Mouse (Mus musculus) spleen, postnatal 14 days (tissue): ENCODE measurements around the gene Sdr9c7.
"Not testable (repeated sequence)": the region's sequence is repeated elsewhere in the genome, so short reads cannot be mapped to it uniquely, and the experiment has no call there.

Experiments
- DNase-seq, 2 experiments: peaks; one replicate each; pipeline ENCODE4 v3.0.0; 2021 to 2022; ENCODE audit warnings: low spot score in 2 of 2

Sdr9c7 gene

DNA sequence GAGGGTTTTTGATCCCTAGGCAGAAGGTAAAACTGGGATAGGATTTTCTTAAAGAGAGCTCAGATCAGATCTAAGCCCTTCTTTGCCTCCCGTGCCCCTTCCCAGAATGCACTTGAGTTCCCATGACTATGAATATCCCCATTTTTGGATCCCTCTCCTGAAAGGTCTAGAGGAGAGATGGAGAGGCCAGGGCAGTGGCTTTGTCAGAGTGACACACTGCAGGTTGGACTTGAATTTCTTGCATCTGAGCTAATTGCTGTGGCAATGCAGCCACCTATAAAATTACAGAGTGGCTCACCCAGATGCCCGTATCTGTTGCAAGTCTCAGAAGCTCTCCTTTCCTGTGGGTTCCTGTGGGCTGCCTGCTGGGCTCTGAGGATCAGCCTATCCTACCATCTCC is at the start of gene Sdr9c7:
Gene Sdr9c7 (plus strand): TSS at position 301 of the 400 bp plus-strand sequence.
- no peak for DNase-seq

DNA sequence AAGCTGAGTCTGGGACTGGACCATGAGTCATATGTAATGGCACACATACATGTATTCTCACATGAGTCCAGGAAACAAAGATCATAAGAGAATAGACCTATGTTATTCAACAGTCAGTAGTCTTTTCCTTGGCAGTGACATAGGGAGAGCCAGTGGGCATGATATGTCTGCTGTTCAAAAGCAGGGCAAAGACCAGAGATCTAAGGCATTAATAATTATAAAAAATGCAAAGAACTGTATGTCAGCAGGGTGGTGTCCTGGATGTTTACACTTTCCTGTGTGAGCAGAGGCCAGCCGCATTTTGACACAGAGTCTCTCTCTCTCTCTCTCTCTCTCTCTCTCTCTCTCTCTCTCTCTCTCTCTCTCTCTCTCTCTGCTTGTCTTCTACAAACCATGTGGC is 48.7 kb upstream of the Sdr9c7 start, which contains the start of gene Rdh19:
Gene Rdh19 (plus strand): TSS at position 301 of the 400 bp plus-strand sequence.
- DNase-seq = no peak

DNA sequence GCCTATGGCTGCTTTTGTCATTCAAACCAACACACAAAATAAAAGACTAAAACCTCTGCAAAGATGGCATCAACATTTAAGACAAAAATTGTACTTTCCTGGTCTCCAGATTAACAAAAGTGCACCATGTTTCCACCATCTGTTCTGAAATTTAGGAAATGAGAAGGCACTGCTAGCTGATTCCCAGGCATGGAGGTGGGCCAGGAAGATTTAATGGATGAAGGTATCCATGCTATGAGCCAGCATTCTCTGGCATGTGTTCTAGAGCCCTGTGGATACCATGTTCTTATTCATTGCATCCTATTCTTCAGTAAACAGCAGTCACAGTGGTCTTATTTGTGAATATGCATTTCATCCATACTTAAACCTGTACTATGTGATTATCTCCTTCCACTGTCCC is 41.9 kb upstream of the Sdr9c7 start:
- DNase-seq = no peak

DNA sequence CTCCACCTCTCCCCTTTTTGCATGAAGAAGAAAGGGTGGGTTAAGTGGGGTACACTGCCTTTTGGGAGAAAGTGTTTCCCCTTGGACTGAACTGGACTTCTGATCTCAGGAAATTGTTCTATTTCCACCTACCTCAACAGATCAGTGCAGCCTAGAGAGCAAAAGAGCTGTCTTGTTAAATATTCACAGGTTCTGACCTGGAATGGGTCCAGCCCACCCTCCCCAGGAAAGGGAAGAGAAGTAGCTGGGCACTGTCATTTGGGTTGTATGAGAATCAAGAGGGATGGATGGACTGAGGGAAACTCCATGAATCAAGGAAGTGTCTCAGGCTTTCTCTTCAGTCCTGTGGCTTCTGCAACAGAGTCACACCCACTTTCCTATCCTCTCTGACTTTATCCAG is 33.4 kb upstream of the Sdr9c7 start:
- no peak for DNase-seq

DNA sequence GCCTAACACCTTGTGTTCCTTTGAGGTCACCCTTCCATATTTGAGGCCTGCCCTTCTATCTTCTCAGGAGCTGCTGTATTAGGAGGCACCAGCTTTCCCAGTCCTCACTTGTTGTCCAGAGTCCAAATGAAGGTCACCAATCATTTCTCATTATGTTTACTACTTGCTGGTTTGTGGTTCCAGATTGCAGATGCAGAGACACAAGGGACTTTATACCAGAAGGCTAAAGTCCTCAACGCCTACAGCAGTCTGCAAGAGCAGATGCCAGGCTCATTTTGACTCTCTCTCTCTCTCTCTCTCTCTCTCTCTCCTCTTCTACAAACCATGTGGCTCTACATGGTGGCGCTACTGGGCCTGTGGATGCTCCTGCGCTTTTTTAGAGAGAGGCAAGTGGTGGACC is 32.1 kb upstream of the Sdr9c7 start, which contains the start of gene Rdh16f2:
Gene Rdh16f2 (plus strand): TSS at position 243 of the 400 bp plus-strand sequence.
- no peak for DNase-seq

DNA sequence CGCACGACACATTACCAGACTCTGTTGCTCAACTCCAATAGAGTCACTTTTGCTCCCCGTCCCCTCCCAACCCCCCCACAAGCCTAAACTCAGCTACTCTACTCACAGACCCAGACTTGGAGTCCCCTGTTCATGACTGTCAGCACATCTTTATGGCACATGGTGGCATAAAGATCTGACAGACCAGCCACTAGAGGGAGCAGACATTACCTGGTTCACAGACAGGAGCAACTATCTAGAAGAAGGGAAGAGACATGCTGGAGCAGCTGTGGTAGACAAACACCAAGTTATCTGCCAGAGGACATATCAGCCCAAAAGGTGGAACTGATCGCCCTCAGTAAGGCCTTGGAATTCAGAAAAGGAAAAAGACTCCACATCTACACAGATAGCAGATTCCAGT is 25.8 kb upstream of the Sdr9c7 start:
- no peak for DNase-seq

DNA sequence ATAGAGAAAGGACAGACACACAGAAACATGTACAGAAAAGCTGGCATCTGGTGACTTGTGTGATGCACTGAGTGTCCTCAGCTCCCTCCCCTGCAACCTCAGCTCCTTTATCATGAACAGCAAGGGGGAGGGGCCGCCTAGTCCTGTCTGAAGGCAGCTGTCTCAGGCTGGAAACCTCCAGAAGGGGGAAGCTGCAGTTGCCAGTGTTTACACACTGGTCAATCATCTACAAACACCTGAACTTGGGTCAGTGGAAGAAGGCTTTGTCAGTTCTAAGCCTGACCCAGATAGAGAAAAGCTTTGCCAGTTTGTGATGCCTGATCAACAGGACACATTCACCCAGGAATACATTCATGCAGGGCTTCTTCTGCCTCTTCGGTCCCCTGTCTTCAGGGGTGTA is 20.6 kb upstream of the Sdr9c7 start:
- DNase-seq = no peak

DNA sequence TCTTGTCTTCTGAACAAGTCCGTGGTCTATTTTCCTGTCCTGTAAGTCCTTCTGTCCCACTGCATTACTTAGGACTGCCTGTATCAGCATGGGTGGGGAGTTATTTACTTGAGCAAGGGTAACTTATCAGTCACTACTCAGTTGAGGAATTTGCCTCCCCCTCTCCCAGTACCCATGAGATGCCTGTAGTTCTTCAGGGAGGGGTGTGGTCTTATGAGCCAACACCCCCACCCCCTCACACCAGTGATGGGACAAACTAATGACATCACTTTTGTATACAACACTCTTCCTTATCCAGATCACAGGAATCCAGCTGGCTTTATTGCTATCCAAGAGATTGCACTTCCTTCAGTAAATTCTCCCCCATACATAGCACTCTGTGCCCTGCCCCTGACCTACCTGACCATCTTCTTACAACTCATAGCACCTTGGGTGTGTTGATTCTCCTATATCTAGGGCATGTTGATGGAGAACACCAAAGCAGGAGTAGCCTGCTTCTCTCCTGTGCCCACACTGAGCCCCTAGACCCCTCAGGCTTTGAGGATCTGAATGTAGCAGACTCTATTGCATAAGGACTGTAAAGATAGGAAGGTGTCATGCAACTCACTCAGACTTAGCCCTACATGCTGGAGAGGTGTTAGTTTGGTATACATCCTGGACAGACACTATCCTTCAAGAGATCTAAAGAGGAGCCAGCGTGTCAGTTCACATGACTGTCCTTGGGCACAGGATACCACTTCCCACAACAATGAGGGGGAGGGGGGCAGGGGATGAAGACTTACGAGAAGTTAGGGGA is 19.9 kb upstream of the Sdr9c7 start:
- DNase-seq = no peak

DNA sequence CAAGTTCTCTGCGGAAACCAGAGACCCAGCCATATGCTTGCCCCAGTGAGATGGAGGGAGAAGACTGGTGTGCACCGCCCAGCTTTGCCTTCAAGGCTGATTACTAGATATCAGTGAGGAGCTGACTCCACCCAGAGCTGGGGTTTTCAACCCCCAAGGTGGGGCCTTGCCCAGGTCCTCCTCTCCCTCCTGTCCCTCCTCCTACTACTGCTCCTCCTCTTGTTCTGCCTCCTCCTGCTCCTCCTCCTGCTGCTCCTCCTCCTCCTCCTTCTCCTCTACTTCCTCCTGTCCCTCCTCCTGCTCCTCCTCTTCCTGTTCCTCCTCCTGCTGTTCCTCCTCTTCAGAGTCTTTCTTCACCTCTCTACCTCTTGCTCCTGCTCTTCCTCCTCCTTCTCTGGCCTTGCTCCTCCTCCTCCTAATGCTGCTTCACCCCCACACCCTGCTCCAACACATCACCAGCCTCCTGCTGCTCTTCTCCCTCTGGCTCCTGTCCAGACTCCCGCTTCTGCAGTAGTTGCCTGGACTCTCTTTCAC is 19.1 kb upstream of the Sdr9c7 start:
- no peak for DNase-seq

DNA sequence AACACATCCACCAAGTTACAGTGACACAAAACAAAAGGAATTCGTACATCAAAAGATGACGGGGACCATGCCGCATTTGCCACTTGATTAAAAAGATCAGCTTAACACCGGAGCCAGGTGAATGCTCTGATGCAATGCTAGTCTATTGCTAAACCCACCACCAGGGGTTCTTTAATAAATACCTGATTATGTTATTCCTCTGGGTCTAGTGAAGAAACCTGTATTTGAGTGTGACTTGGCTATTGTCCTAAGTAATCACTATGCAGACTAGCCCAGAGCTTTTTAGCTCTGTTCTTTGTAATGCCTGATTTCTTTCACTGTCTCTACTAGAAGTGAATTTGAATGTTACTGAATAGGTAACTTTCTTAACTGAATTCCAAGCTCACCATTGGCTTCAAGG is 17.3 kb upstream of the Sdr9c7 start:
- DNase-seq = no peak

DNA sequence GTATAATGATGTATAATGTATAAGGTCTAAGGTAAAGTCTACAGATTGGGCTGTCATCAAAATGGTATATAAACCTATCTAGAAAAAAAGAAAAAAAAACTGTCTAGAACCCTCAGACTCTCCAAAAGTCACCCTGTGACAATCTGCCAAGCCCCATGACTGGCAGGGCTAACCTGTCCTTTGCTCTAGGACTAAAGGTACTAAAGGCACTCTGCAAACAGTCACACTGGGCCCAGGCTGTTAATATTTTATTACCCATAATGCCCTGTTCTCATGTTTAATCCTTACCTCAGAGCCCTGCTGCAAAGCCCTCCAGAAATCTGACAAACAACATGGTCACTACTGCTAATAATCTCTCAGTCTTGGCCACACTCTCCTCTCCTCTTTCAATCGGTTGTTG is 11.8 kb upstream of the Sdr9c7 start:
- DNase-seq = no peak

DNA sequence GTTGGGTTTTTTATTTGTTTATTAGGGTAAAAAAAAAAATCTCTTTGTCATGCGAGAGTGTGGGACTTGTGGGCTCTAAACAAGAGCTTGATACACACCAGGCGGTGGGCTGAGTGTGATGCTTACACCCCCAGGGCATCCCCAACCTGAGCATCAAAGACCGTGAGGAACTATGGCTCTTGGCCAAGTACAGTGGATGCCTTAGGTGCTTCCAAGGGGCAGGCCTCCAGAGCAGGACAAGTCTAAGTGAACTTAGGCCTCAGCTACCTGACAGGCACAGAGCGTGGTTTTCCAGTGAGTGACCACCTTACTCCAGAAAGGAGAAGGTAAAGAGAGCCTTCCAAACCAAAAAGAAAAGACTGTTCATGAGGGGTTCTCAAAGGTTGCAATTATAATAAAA is 11.3 kb upstream of the Sdr9c7 start:
- no peak for DNase-seq

DNA sequence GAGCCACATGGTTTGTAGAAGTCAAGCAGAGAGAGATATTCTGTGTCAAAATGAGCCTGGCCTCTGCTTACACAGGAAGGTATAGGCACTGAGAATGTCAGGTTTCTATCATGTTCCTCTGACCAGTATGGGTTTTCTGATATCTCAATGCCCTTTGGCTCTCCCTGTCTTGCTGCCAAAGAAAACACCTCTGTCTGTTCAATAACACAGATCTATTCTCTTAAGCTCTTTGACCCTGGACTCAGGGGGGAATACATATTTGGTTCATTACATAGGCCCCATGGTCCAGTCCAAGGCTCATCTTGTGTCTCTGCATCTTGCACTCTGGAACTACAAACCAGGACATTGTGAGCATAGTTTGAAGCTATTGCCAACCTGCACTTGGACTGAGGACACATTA is 9.7 kb upstream of the Sdr9c7 start, which contains the start of gene Rdh7:
Gene Rdh7 (minus strand): TSS at position 213 of the 400 bp plus-strand sequence.
- no peak for DNase-seq

DNA sequence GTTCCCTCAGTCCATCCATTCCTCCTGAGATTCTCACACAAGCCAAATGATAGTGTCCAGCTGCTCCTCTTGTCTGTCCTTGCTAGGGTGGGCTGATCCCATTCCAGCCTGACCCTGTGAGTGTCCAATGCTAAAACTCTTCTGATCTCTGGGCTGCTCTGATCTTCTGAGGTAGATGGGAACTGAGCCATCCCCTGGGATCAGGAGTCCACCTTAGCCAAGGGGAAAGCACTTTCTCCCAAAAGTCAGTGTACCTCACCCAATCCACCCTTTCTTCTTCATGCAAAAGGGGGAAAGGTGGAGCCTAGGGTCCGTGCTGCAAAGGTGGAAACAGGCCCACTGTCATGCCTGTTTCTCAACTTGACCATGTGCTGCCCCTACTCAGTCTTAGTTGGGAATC is 6.8 kb upstream of the Sdr9c7 start:
- DNase-seq = no peak

DNA sequence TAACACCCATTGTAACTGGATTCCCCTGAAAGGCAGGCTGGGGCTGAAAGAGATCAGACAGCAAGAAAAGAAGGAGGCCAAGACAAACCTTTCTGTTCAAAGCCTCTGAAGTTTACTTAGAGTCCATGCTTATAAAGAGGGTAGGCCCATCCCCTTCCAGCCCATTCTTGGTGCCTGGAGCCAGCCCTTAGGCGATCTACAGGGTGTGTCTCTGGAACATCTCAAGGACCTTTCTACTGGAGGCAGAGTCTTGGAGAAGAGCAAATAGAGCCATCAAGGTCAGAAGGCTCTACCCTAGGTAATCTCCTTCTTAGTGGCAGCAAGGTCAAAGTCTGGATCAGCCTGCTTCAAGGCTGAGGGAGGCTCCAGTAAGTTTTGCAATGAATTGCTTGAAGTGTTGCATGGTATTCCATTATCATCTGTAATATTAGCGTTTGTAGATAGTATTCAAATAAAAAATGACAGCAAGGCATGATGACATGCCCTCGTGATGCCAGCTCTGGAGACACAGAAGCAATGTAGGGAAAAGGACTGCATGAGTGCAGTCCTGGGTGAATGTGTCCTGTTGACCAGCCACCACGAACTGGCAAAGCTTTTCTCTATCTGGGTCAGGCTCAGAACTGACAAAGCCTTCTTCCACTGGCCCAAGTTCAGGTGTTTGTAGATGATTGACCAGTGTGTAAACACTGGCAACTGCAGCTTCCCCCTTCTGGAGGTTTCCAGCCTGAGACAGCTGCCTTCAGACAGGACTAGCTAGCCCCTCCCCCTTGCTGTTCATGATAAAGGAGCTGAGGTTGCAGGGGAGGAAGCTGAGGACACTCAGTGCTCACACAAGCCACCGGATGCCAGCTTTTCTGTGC is 4.9 kb upstream of the Sdr9c7 start:
- not testable (repeated sequence) for DNase-seq

DNA sequence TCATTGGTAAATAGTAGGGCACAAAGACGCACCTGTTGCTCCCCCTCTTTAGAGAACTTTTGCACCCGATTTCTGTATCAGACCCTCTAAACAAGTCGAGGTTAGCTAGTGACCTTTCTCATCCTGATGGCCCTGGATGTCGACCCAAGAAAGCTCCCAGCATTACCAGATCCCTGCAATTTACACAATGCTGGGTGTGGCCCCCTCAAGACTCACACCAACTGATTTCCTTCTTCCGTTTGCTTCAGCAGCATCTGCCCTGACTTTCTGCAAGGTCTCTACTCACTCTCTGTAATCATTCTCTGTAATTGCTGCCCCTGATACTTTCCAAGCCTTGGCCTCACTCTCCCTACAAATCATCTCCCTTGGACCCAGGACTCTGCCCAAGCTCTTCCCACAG is 1.6 kb upstream of the Sdr9c7 start:
- no peak for DNase-seq

DNA sequence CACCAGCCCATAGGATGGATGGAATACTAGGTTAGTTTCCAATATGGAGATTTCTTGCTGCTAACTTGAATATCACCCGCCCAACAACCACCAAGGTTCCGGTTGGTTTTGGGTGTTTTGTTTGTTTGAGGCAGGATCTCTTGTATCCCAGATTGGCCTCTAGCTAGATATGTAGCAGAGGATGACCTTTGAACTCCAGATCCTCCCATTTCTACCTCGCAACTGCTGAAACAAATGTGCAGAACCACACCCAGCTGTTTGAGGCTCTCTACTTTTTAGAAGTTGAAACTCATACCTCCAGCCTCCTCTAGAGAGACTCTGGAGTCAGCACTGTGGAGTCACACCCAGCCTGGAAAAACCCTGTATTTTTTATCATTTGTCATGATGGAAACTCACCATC is 812 bp upstream of the Sdr9c7 start:
- no peak for DNase-seq

DNA sequence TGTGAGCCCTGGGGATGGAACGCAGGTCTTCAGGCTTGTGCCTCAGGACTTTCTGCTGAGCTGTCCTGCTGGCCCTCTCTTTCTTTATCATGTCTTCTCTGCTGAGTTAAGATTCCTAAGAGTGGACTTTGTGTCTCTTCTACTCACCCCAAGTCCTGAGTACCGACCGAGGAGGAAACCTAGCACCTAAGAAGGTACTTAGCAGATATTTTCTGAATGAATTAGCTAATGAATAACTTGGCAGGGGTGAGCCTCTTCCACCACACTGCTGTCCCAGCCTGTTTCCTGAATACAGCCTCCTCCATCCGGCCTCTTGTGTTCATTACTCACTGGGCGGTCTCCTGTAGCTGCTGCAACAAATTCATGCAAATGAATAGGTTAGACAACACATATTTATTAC is 1.5 kb downstream of the Sdr9c7 start:
- no peak for DNase-seq

DNA sequence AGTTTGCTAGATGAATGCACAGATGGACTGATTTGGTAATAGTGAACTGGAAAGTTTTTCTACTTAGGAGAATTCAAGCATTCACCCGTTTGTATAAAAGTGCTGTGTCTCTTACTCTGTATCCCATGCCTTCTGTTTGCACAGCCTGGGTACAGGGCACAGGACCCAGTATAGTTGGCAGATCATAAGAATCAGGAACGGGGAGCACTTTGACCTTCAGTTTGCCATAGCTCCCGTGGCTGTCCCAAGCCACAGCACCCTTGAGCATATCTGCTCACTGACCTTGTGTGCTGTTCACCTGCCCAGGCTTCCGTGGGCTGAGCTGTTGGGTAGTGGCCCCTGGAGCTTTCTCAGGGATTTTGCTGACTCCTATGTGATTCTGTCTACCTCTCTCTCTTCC is 3.4 kb downstream of the Sdr9c7 start:
- no peak for DNase-seq

DNA sequence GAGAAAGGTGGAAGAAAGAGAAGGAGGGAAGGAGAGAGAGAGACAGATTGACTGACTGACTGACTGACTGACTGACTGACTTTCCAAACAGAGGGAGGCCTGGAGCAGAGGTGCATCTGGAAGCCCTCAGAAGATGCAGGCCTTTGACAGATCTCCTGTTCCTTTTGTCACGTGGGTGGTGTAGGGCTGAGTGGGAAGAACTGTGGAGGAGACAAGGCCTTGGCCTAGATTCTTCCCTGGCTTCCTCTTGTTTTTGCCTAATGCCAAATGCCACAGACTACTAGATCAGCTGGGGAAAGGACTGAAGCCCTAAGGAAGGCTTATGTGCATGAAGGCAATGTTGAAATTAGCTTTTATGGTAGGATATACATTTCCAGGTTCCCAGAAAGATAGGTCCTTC is 4.8 kb downstream of the Sdr9c7 start:
- DNase-seq = no peak

DNA sequence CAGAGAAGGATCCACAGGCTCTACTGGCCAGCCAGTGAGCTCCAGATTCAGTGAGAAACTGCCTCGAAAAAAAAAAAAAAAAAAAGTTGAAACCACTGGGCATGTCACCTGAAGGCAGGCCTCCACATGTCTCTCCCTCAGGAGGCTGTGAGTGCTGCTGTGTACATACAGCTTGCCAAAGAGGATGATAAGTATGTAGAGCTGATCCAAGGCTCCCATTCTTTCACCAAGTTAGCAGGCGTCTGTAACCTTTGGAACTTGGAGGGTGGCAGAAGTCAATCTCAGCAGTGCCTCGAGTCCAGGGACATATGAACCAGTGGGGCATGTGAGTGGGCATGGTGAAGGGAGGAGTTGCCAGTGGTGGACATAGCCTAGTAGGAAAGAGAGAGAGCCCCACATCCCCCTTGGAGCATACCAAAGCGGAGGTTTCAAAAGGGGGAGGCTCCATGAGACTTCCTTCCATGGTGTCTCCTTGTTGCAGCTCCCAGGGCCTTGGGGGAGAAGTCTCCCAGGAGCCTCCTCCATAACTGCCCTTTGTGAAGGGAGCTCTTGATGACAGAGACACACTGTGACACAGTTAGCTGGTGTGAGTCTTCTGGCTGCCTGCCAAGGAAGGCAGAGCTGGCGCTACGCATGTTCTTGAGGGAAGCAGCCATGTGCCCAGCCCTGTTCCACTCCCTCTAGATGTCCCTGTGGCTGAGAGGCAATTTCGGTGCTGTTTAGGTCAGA is 6.6 kb downstream of the Sdr9c7 start:
- no peak for DNase-seq

DNA sequence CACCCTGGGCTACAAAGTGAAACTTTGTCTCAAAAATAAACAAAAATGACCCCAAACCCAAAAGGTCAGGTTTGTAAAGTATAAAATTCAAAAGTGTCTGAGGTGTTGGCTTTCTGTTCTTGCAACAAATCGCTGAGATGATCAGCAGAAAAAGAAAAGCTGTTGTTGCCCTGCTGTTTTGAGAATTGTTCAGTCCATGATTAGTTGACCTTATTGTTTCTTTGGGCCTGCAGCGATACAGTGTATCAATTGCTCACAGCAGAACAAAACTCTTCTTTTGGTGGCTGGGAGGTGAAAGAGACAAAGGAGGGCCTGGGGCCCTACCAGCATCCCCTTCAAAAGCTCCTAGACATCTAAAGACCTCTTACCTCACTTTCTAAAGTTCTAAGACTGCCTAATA is 7.8 kb downstream of the Sdr9c7 start:
- DNase-seq = no peak
